Mouse (Mus musculus) limb, embryonic 14.5 days (tissue): Measurements from ENCODE around the gene Rgs3. TPM values are rescaled to one million over a fixed set of nuclear protein-coding genes. Genes with fewer than 3 reads are reported as not detected.
A peak's percentile ranks its signal among the peaks of the same experiment; 100 is the strongest.

Experiments used
- ATAC-seq: fragments of 200-750 bp; cut with Nextera tagmentation; 2 replicates; pipeline ENCODE4 v1.8.0; 2017; ENCODE audit warnings: low read depth, moderate number of reproducible peaks, moderate TSS enrichment; ENCODE audit not compliant: low FRiP score
- DNase-seq: peaks from one replicate; pipeline ENCODE4 v3.0.0-alpha.2; 2015; ENCODE audit warnings: low spot score
- H3K27ac ChIP-seq: fragments of 300-500 bp; sonication (generic); replicated peaks from 2 replicates; pipeline ENCODE4 v1.5.1; 2014; ENCODE audit warnings: low read depth, mild to moderate bottlenecking, low read length, moderate library complexity, mixed read lengths
- H3K27me3 ChIP-seq: fragments of 300-500 bp; sonication (generic); 2 replicates; pipeline ENCODE4 v1.6.1; 2014; ENCODE audit warnings: low read length, mixed read lengths; ENCODE audit not compliant: control insufficient read depth, insufficient read depth
- H3K36me3 ChIP-seq: fragments of 300-500 bp; sonication (generic); 2 replicates; pipeline ENCODE4 v1.6.1; 2014; ENCODE audit warnings: mild to moderate bottlenecking, low read length, moderate library complexity, mixed read lengths; ENCODE audit not compliant: control insufficient read depth, insufficient read depth
- H3K4me1 ChIP-seq: fragments of 300-500 bp; sonication (generic); 2 replicates; pipeline ENCODE4 v1.6.1; 2014; ENCODE audit warnings: antibody characterized with exemption, low read length, mixed read lengths; ENCODE audit not compliant: control insufficient read depth, insufficient read depth
- H3K4me2 ChIP-seq: fragments of 300-500 bp; sonication (generic); replicated peaks from 2 replicates; pipeline ENCODE4 v1.6.1; 2014; ENCODE audit warnings: low read depth, mild to moderate bottlenecking, low read length, moderate library complexity; ENCODE audit not compliant: severe bottlenecking
- H3K4me3 ChIP-seq: fragments of 300-500 bp; sonication (generic); replicated peaks from 2 replicates; pipeline ENCODE4 v1.5.1; 2014; ENCODE audit warnings: low read length
- H3K9ac ChIP-seq: fragments of 300-500 bp; sonication (generic); 2 replicates; pipeline ENCODE4 v1.6.1; 2014; ENCODE audit warnings: mild to moderate bottlenecking, low read depth, low read length, moderate library complexity; ENCODE audit not compliant: severe bottlenecking
- H3K9me3 ChIP-seq: fragments of 300-500 bp; sonication (generic); 2 replicates; pipeline ENCODE4 v1.6.1; 2016; ENCODE audit warnings: low read length; ENCODE audit not compliant: control insufficient read depth
- POLR2A ChIP-seq: fragments of 200-500 bp; IDR thresholded peaks from 2 replicates; pipeline ENCODE4 v1.8.0; 2012; ENCODE audit warnings: inconsistent platforms, mild to moderate bottlenecking, moderate library complexity, borderline replicate concordance; ENCODE audit not compliant: insufficient read depth, insufficient read length; ENCODE audit errors: extremely low read depth
- WGBS: fragments of 180-500 bp; shearing (Covaris S2); extraction: QIAGEN DNeasy Blood & Tissue Kit; methylation state at CpG from one replicate; pipeline ENCODE4 v1.1.7; 2014; 5-methylcytosine and 5-hydroxymethylcytosine counted together
- polyA plus RNA-seq, 2 experiments: library from polyadenylated mRNA; depleted of rRNA in 1 of 2; stranded (reverse) in 1 of 2; unstranded in 1 of 2; fragments of >200 nt; fragmentation: Nextera tagmentation in 1 of 2; extraction: Ambion mirVana in 1 of 2; gene quantifications; 2 replicates each; pipeline versions ENCODE4 v1.2.1 to v1.2.3; 2012 to 2014

Gene Rgs3
- polyA plus RNA-seq, 2 experiments, result 37.6 to 67.6 TPM

GRCm38 (mm10) chr4:62519122-62519848 is 40.4 kb upstream of the Rgs3 start:
- Histone ChIP-seq H3K4me2 (peak overlapping the region; percentile 71), H3K27ac (peak overlapping the region; percentile 84), H3K9ac (peak overlapping the region; percentile 83), H3K36me3 (peaks cover 10% of the 10 kb centered on the region; the same call in 1 of the 2 replicates), H3K27me3 (no peaks in the 10 kb centered on the region), H3K9me3 (no peaks in the 10 kb centered on the region), H3K4me3 (peak overlapping the region; percentile 82), H3K4me1 (peaks cover 28% of the 10 kb centered on the region)
- WGBS, result 2% methylated on average over 23 of the region's 26 CpGs
- no peak for DNase-seq
- TF ChIP-seq POLR2A, result no peak
- ATAC-seq, result peak; percentile 75

- no peaks in the 10 kb centered on the region for H3K9me3 ChIP-seq
- H3K4me3 ChIP-seq, result peak within 1 kb of the TSS; percentile 82
- H3K4me2 ChIP-seq, result peak within 1 kb of the TSS; percentile 71
- peak; percentile 56; the same call in 1 of the 2 replicates for TF ChIP-seq POLR2A
- no peaks in the 10 kb centered on the region for H3K27me3 ChIP-seq
- peaks cover 28% of the 10 kb centered on the region for H3K4me1 ChIP-seq
- WGBS, result 2% methylated on average over 15 of the region's 37 CpGs
- ATAC-seq, result peak; percentile 79
- peaks cover 10% of the 10 kb centered on the region; the same call in 1 of the 2 replicates for H3K36me3 ChIP-seq
- peak within 1 kb of the TSS; percentile 83 for H3K9ac ChIP-seq
- DNase-seq, result peak; percentile 80
- peak within 1 kb of the TSS; percentile 84 for H3K27ac ChIP-seq
These were observed 39.8 kb upstream of the Rgs3 start, which contains the start of gene Alad for GRCm38 (mm10) chr4:62519849-62520233. Gene Alad, minus strand, starts transcription at chr4:62519918.

GRCm38 (mm10) chr4:62520892-62521400 is 38.7 kb upstream of the Rgs3 start:
- H3K4me1 ChIP-seq, result peaks cover 28% of the 10 kb centered on the region
- DNase-seq, result no peak
- peaks cover 10% of the 10 kb centered on the region; the same call in 1 of the 2 replicates for H3K36me3 ChIP-seq
- ATAC-seq, result no peak
- H3K4me3 ChIP-seq, result peak overlapping the region; percentile 82; the same call in 1 of the 2 replicates
- no peak overlapping the region for H3K9ac ChIP-seq
- no peak overlapping the region for H3K4me2 ChIP-seq
- no peak for TF ChIP-seq POLR2A
- no peak overlapping the region for H3K27ac ChIP-seq
- H3K9me3 ChIP-seq, result no peaks in the 10 kb centered on the region
- WGBS, result 88% methylated on average over 2 of the region's 2 CpGs
- no peaks in the 10 kb centered on the region for H3K27me3 ChIP-seq

GRCm38 (mm10) chr4:62524651-62525488 is 34.8 kb upstream of the Rgs3 start, which contains the start of the genes Pole3 and 4933430I17Rik:
Gene Pole3, minus strand, starts transcription at chr4:62525068.
Gene 4933430I17Rik, plus strand, starts transcription at chr4:62525369.
- Histone ChIP-seq H3K27me3 (no peaks in the 10 kb centered on the region), H3K36me3 (peaks cover 10% of the 10 kb centered on the region; the same call in 1 of the 2 replicates), H3K9me3 (no peaks in the 10 kb centered on the region), H3K27ac (peak within 1 kb of the TSS; percentile 95), H3K9ac (peak within 1 kb of the TSS; percentile 76), H3K4me1 (peaks cover 10% of the 10 kb centered on the region; the same call in 1 of the 2 replicates), H3K4me2 (peak within 1 kb of the TSS; percentile 72), H3K4me3 (peak within 1 kb of the TSS; percentile 56)
- peak; percentile 99 for ATAC-seq
- peak; percentile 98 for DNase-seq
- TF ChIP-seq POLR2A, result peak; percentile 39; the same call in 1 of the 2 replicates
- WGBS, result under 1% methylated on average over 53 of the region's 59 CpGs

- WGBS, result 2% methylated on average over 10 of the region's 10 CpGs
- H3K27ac ChIP-seq, result no peak overlapping the region
- H3K4me2 ChIP-seq, result peak overlapping the region; percentile 72
- no peaks in the 10 kb centered on the region for H3K9me3 ChIP-seq
- no peaks in the 10 kb centered on the region for H3K27me3 ChIP-seq
- TF ChIP-seq POLR2A, result no peak
- no peak overlapping the region for H3K9ac ChIP-seq
- H3K36me3 ChIP-seq, result peaks cover 10% of the 10 kb centered on the region; the same call in 1 of the 2 replicates
- H3K4me1 ChIP-seq, result peaks cover 8% of the 10 kb centered on the region; the same call in 1 of the 2 replicates
- ATAC-seq (no peak), DNase-seq (no peak)
- peak overlapping the region; percentile 56 for H3K4me3 ChIP-seq
These were observed 34.2 kb upstream of the Rgs3 start for GRCm38 (mm10) chr4:62525489-62525811.
